Mouse (Mus musculus) adrenal gland, adult 2 months (tissue): ENCODE measurements at regions not wholly inside any gene's neighbourhood (a gene's known extent, or its start where the extent isn't known, plus 50 kb on each side); places are given as distances from the start of the nearest gene placed in this dataset.

Experiments used
- DNase-seq: peaks from one replicate; pipeline ENCODE4 v3.0.0; 2021

DNA sequence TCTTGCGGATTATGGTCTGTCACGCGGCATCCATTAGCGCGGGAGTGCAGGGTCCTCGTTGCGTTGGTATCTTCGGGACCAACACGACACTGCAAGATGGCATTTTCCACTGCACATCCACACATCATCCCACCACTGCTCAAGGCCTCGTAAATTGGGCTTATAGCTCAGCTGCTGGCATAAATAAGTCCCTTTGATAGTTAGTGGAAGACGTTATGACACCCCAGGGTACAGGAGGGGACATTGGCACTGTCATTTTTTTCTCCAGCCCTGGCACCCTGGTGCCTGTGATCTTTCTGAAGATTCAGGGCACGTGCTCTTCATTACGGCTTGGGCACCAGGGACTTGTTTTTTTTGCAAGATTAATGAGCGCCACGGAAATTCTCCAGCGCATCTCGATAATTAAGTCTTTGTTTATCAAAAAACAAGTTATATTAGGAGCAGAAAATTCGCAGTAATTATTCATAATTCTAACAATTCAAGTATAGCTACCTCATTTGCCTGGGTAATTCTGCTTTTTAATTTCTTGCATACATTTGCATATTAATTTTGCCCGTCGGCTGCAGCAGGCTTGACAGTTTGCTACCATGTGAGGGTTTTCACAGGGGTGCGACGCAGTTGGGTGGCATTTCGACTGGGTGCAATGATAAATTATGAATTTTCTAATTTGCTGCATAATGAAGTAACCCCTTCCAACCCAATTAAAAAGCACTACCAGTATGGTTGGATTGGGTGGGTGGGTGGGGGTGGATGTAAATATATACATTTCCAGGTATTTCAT is 119.1 kb downstream of the Vrk1 start:
- DNase-seq: no peak

DNA sequence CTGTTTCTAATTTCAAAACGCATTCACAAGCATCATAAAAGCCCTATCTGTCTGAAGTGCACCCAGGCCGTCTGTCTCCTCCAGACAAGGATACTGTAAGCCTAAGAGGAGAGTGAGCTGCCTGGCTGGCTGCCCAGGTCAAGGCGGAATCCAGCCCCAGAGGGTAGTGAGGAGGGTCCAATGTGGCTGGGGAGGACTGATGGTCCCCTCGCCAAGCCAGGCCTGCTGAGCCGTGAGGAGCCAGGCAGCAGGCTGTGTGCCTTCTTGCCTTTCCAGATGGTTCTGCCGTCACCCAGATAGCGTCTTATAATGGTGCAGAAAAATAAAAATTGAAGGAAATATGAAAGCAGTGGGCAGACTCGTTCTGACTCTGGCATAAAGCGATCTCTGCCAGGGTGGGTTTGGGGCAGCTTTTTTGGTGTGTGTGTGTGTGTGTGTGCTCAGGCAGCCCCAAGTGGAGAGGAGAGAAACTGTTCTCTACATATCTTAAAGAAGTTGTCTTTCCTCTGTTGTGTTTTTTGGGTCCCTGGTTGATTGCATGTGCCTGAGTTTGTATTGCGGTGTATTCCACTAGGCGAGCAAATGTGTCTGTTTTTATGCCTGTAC is 120.1 kb downstream of the Vrk1 start:
- no peak for DNase-seq

- no peak for DNase-seq
Measured at GRCm38 (mm10) chr12:106132715-106133114, 122.7 kb downstream of the Vrk1 start.

- DNase-seq: no peak
Measured at GRCm38 (mm10) chr12:106138466-106138865, 128.4 kb downstream of the Vrk1 start.

- DNase-seq: no peak
Measured at GRCm38 (mm10) chr12:106139491-106139890, 129.5 kb downstream of the Vrk1 start.

GRCm38 (mm10) chr12:106139927-106140326 is 129.9 kb downstream of the Vrk1 start:
- no peak for DNase-seq

GRCm38 (mm10) chr12:106140671-106141070 is 130.6 kb downstream of the Vrk1 start:
- no peak for DNase-seq

- no peak for DNase-seq
Measured at GRCm38 (mm10) chr12:106143548-106143947, 133.5 kb downstream of the Vrk1 start.

DNA sequence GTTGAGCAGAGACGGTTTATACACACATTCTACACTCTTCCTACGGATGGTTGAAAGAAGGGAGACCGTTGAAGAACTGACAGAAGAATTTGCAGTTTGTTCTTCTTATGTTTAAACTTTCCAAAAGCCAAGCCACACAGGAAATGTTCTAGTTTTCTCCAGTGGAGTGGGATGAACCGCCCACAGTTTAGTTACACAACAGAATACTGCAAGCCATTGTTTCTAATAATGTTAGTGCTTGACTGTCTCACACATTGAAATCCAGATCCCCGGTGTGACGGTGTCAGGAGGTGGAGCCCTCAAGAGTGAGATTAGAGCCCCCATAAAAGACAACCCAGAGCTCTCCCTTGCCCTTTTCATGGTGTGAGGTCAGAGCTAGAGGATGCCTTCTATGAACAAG is 146.8 kb downstream of the Vrk1 start:
- no peak for DNase-seq

DNA sequence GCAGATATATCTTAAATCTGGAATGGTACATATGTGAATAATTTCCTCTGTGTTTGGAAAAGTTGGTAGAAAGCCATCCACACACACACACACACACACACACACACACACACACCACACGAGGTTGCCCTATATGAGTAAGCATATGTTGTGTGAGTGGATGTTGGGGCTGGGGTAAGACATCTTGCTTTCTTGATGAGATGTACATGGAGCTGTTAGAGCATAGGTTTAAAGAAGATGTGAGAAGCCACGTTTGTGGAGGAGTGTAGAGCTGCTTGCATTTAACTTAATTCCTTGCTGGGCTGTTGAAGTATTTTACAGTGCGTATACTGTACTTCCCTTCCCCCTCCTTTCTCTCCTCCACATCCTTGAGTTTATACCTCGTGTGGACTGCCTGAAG is 147.8 kb downstream of the Vrk1 start:
- no peak for DNase-seq

GRCm38 (mm10) chr12:106158620-106159019 is 148.6 kb downstream of the Vrk1 start:
- no peak for DNase-seq

GRCm38 (mm10) chr12:106171301-106171700 is 161.3 kb downstream of the Vrk1 start:
- no peak for DNase-seq

DNA sequence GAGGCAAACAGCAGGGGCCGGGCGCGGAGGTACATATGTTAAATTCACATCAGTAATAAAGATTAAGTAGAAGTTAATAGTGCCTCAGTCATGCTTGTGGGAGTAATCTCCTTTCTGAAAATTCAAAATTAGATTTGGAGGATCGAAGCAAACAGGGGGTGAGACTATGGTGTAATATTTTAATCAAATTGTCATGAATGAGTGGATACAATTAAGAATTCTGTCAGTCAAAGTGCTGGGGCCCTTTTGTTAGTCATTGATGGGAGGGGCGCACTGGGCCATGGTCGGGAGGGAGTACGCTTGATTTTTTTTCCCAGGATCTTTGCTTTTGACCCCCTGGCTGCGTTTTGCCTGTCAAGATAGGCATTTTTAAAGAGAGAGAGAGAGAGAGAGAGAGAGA is 163.2 kb downstream of the Vrk1 start:
- no peak for DNase-seq

- DNase-seq: peak; percentile 7
Measured at GRCm38 (mm10) chr12:106174070-106174980, 164.3 kb downstream of the Vrk1 start.

- DNase-seq: peak; percentile 2
Measured at GRCm38 (mm10) chr12:106174981-106175700, 165.1 kb downstream of the Vrk1 start.

- DNase-seq: no peak
Measured at GRCm38 (mm10) chr12:106177302-106177701, 167.3 kb downstream of the Vrk1 start.

DNA sequence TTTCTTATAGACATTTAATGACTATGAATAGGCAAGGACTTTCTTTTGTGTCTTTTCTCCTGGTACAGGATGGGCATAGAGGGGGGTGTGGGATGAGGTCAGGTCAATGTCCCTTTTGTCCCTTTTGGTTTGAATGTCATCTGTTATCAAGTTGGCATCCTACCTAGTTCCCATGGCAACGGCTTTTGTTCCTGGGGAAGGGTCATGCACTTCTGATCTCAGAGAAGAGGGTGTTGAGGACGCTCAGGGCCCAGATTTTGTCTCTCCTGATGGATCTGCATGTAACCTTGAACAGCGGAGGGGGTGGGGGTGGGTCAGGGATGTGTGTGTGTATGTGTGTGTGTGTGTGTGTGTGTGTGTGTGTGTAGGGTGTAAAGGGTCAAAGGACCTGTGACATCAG is 167.8 kb downstream of the Vrk1 start:
- DNase-seq: no peak

GRCm38 (mm10) chr12:106178688-106179205 is 168.7 kb downstream of the Vrk1 start:
- no peak for DNase-seq

DNA sequence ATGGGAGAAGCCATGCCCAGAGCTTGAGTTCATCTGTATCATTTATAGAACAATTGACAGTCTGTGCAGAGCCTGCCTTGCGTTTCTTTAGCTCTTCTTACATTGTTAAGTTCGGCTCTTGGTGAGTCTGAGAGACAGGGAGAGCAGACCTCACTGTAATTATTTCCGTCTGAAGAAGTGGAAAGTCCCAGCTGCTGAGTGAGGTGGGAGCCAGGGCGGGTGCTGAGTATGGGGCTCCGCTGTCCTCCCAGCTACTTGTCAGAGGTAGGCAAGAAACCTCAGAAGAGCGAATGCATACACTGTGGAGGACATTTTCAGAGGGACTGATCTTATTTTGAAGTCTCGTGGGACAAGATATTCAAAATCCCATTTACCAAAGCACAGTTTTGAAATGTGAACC is 172.9 kb downstream of the Vrk1 start:
- DNase-seq: no peak

DNA sequence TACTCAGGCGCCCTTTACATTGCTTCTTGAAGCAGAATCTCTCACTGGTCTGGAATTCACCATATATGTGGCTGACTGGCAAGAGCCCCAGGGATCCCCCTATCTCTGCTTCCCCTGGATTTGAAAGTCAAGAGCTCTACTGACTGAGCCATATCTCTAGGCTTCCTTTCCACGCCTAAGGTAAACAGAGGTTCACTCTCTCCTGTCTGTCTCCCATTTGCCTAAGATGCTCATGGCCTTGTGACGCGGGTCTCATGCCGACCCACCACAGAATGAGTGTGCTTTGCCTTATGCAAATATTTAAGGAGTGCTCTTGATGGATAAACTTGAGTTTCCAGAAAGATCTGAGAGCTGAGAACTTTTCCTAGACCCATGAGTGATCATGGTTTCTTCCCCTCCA is 173.9 kb downstream of the Vrk1 start:
- no peak for DNase-seq

DNA sequence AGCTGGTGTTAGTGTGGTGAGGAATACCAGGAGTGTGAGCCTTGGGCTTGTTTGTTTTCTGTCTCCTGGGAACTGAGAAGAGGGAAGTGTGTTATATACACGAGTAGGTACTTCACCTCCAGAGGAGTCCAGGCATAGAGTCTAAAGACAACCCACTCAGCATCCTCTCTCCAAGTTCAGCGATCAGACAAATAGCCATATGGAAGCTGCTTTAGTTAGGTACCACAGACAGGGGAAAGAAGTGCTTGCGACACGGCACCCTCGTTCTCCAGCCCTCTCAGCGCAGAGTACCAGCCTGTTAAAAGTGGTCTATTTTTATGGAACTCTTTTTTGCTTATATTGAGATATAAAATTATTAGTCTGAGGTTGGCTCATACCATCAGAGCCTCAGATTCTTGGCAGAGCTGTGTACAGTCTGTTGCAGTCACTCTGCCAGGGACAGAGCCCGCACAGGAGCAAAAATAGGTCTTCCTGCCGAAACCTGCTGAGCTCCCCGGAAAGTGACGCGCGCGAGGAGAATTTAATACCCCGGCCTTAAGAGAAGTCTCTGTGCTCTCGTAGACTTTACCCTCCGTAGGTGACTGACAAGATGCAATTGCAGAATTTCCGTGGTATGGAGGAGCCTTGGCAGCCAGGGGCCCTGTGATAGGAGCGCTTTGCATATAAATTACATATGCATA is 175.5 kb downstream of the Vrk1 start:
- no peak for DNase-seq
